Mouse (Mus musculus) bone marrow, adult 2 months (tissue): ENCODE data around the gene Tgm5.

Experiments used
- CTCF ChIP-seq: fragments of 200-500 bp; IDR thresholded peaks from 2 replicates; pipeline ENCODE4 v1.5.1; 2011; ENCODE audit warnings: low read length, control low read depth; ENCODE audit not compliant: control insufficient read depth, insufficient read depth
- POLR2A ChIP-seq: fragments of 200-500 bp; IDR thresholded peaks from 2 replicates; pipeline ENCODE4 v1.6.1; 2011; ENCODE audit warnings: low read depth, mild to moderate bottlenecking, control low read depth, low read length, borderline replicate concordance; ENCODE audit not compliant: control insufficient read depth

GRCm38 (mm10) chr2:121071871-121072270 is 13.8 kb downstream of the Tgm5 start:
- TF ChIP-seq CTCF (no peak), POLR2A (no peak)
